Mouse (Mus musculus) limb, embryonic 12.5 days (tissue): Measurements from ENCODE around the gene Hs6st3. TPM values are rescaled to one million over a fixed set of nuclear protein-coding genes. Genes with fewer than 3 reads are reported as not detected.

ENCODE experiments used
- ATAC-seq: fragments of 200-750 bp; cut with Nextera tagmentation; 2 replicates; pipeline ENCODE4 v1.8.0; 2017; ENCODE audit warnings: low read depth, moderate TSS enrichment; ENCODE audit not compliant: insufficient number of reproducible peaks, insufficient read depth, low FRiP score, low TSS enrichment
- H3K27ac ChIP-seq: fragments of 300-500 bp; sonication (generic); 2 replicates; pipeline ENCODE4 v1.5.1; 2016; ENCODE audit warnings: mild to moderate bottlenecking, moderate library complexity
- H3K27me3 ChIP-seq: fragments of 300-500 bp; sonication (generic); 2 replicates; pipeline ENCODE4 v1.6.1; 2016; ENCODE audit warnings: mild to moderate bottlenecking, moderate library complexity
- H3K36me3 ChIP-seq: fragments of 300-500 bp; sonication (generic); 2 replicates; pipeline ENCODE4 v1.6.1; 2016; ENCODE audit warnings: mild to moderate bottlenecking, moderate library complexity
- H3K4me1 ChIP-seq: fragments of 300-500 bp; sonication (generic); replicated peaks from 2 replicates; pipeline ENCODE4 v1.6.1; 2016
- H3K4me2 ChIP-seq: fragments of 300-500 bp; sonication (generic); 2 replicates; pipeline ENCODE4 v1.6.1; 2016; ENCODE audit warnings: mild to moderate bottlenecking, moderate library complexity
- H3K4me3 ChIP-seq: fragments of 300-500 bp; sonication (generic); replicated peaks from 2 replicates; pipeline ENCODE4 v1.5.1; 2016; ENCODE audit warnings: mild to moderate bottlenecking
- H3K9ac ChIP-seq: fragments of 300-500 bp; sonication (generic); replicated peaks from 2 replicates; pipeline ENCODE4 v1.6.1; 2016; ENCODE audit warnings: mild to moderate bottlenecking, moderate library complexity
- H3K9me3 ChIP-seq: fragments of 300-500 bp; sonication (generic); 2 replicates; pipeline ENCODE4 v1.6.1; 2016; ENCODE audit warnings: mild to moderate bottlenecking, moderate library complexity
- WGBS: fragments of 180-500 bp; shearing (Covaris S2); methylation state at CpG from one replicate; pipeline ENCODE4 v1.1.7; 2016; 5-methylcytosine and 5-hydroxymethylcytosine counted together
- polyA plus RNA-seq: library from polyadenylated mRNA; unstranded; fragments of >200 nt; fragmentation: Nextera tagmentation; extraction: Ambion mirVana; gene quantifications from 2 replicates; pipeline ENCODE4 v1.2.1, GENCODE M21; 2016

Hs6st3 gene
- polyA plus RNA-seq, 1 experiment from 2014 or later, result 0.31 TPM

- H3K9ac ChIP-seq, result no peak overlapping the region
- ATAC-seq, result no peak
Measured at GRCm38 (mm10) chr14:119452797-119453196, 314.7 kb downstream of the Hs6st3 start.

GRCm38 (mm10) chr14:119464308-119464707, 326.2 kb downstream of the Hs6st3 start:
- H3K4me3 ChIP-seq, result no peak overlapping the region
- no peak for ATAC-seq
- no peaks in the 10 kb centered on the region for H3K9me3 ChIP-seq
- 84% methylated on average over 5 of the region's 5 CpGs for WGBS
- H3K4me1 ChIP-seq, result no peaks in the 10 kb centered on the region
- no peak overlapping the region for H3K9ac ChIP-seq
- no peaks in the 10 kb centered on the region for H3K27me3 ChIP-seq
- H3K4me2 ChIP-seq, result no peak overlapping the region
- H3K36me3 ChIP-seq, result no peaks in the 10 kb centered on the region
- no peak overlapping the region for H3K27ac ChIP-seq

More at GRCm38 (mm10) chr14:119452797-119453196, 314.7 kb downstream of the Hs6st3 start:
- WGBS, result 51% methylated on average over 3 of the region's 3 CpGs
- Histone ChIP-seq H3K4me3 (no peak overlapping the region), H3K4me1 (no peaks in the 10 kb centered on the region), H3K27me3 (no peaks in the 10 kb centered on the region), H3K9me3 (no peaks in the 10 kb centered on the region), H3K4me2 (no peak overlapping the region), H3K27ac (no peak overlapping the region), H3K36me3 (no peaks in the 10 kb centered on the region)

- H3K27ac ChIP-seq, result no peak overlapping the region
- no peak overlapping the region for H3K4me3 ChIP-seq
- H3K4me2 ChIP-seq, result no peak overlapping the region
- ATAC-seq, result no peak
- H3K9ac ChIP-seq, result no peak overlapping the region
- H3K36me3 ChIP-seq, result no peaks in the 10 kb centered on the region
- WGBS, result 97% methylated on average over 1 of the region's 1 CpGs
- no peaks in the 10 kb centered on the region for H3K9me3 ChIP-seq
- no peaks in the 10 kb centered on the region for H3K4me1 ChIP-seq
- no peaks in the 10 kb centered on the region for H3K27me3 ChIP-seq
Measured at GRCm38 (mm10) chr14:119464883-119465282, 326.7 kb downstream of the Hs6st3 start.

GRCm38 (mm10) chr14:119466899-119467588, 328.9 kb downstream of the Hs6st3 start:
- Histone ChIP-seq H3K36me3 (no peaks in the 10 kb centered on the region), H3K27ac (no peak overlapping the region), H3K27me3 (no peaks in the 10 kb centered on the region), H3K4me1 (no peaks in the 10 kb centered on the region), H3K9me3 (no peaks in the 10 kb centered on the region), H3K4me3 (no peak overlapping the region), H3K9ac (no peak overlapping the region), H3K4me2 (no peak overlapping the region)
- ATAC-seq, result no peak
- 64% methylated on average over 5 of the region's 5 CpGs for WGBS

- Histone ChIP-seq H3K9ac (no peak overlapping the region), H3K4me3 (no peak overlapping the region), H3K27ac (no peak overlapping the region), H3K9me3 (no peaks in the 10 kb centered on the region), H3K4me2 (no peak overlapping the region), H3K27me3 (no peaks in the 10 kb centered on the region), H3K36me3 (no peaks in the 10 kb centered on the region), H3K4me1 (no peaks in the 10 kb centered on the region)
- no peak for ATAC-seq
- 88% methylated on average over 9 of the region's 9 CpGs for WGBS
Measured at GRCm38 (mm10) chr14:119476582-119476981, 338.4 kb downstream of the Hs6st3 start.

GRCm38 (mm10) chr14:119477836-119478235, 339.7 kb downstream of the Hs6st3 start:
- Histone ChIP-seq H3K9me3 (no peaks in the 10 kb centered on the region), H3K36me3 (no peaks in the 10 kb centered on the region), H3K9ac (no peak overlapping the region), H3K27ac (no peak overlapping the region), H3K4me3 (no peak overlapping the region), H3K27me3 (no peaks in the 10 kb centered on the region), H3K4me1 (no peaks in the 10 kb centered on the region), H3K4me2 (no peak overlapping the region)
- ATAC-seq, result no peak
- WGBS, result 60% methylated on average over 4 of the region's 4 CpGs

GRCm38 (mm10) chr14:119488978-119489703, 351.0 kb downstream of the Hs6st3 start:
- H3K27ac ChIP-seq, result no peak overlapping the region
- no peak overlapping the region for H3K4me2 ChIP-seq
- no peak overlapping the region for H3K9ac ChIP-seq
- no peak overlapping the region for H3K4me3 ChIP-seq
- no peaks in the 10 kb centered on the region for H3K4me1 ChIP-seq
- WGBS, result 82% methylated on average over 5 of the region's 5 CpGs
- H3K36me3 ChIP-seq, result no peaks in the 10 kb centered on the region
- ATAC-seq, result no peak
- no peaks in the 10 kb centered on the region for H3K9me3 ChIP-seq
- H3K27me3 ChIP-seq, result no peaks in the 10 kb centered on the region

- H3K9ac ChIP-seq, result no peak overlapping the region
- no peaks in the 10 kb centered on the region for H3K27me3 ChIP-seq
- ATAC-seq, result no peak
- no peaks in the 10 kb centered on the region for H3K9me3 ChIP-seq
- no peak overlapping the region for H3K4me3 ChIP-seq
- H3K36me3 ChIP-seq, result no peaks in the 10 kb centered on the region
- H3K4me2 ChIP-seq, result no peak overlapping the region
- 76% methylated on average over 5 of the region's 5 CpGs for WGBS
- no peak overlapping the region for H3K27ac ChIP-seq
- H3K4me1 ChIP-seq, result no peaks in the 10 kb centered on the region
Measured at GRCm38 (mm10) chr14:119520632-119521031, 382.5 kb downstream of the Hs6st3 start.

- no peaks in the 10 kb centered on the region for H3K36me3 ChIP-seq
- H3K4me1 ChIP-seq, result no peaks in the 10 kb centered on the region
- no peak for ATAC-seq
- H3K27me3 ChIP-seq, result no peaks in the 10 kb centered on the region
- H3K27ac ChIP-seq, result no peak overlapping the region
- H3K9me3 ChIP-seq, result no peaks in the 10 kb centered on the region
- H3K4me2 ChIP-seq, result no peak overlapping the region
- no peak overlapping the region for H3K9ac ChIP-seq
- WGBS, result 96% methylated on average over 1 of the region's 1 CpGs
- H3K4me3 ChIP-seq, result no peak overlapping the region
Measured at GRCm38 (mm10) chr14:119521056-119521455, 382.9 kb downstream of the Hs6st3 start.

GRCm38 (mm10) chr14:119532889-119533546, 394.9 kb downstream of the Hs6st3 start:
- Histone ChIP-seq H3K36me3 (no peaks in the 10 kb centered on the region), H3K27ac (no peak overlapping the region), H3K9me3 (no peaks in the 10 kb centered on the region), H3K4me1 (peaks cover 4% of the 10 kb centered on the region; the same call in 1 of the 2 replicates), H3K9ac (no peak overlapping the region), H3K4me2 (no peak overlapping the region), H3K27me3 (no peaks in the 10 kb centered on the region), H3K4me3 (no peak overlapping the region)
- no peak for ATAC-seq
- 78% methylated on average over 13 of the region's 13 CpGs for WGBS

- 87% methylated on average over 5 of the region's 5 CpGs for WGBS
- Histone ChIP-seq H3K36me3 (no peaks in the 10 kb centered on the region), H3K4me2 (no peak overlapping the region), H3K9me3 (no peaks in the 10 kb centered on the region), H3K9ac (no peak overlapping the region), H3K27me3 (no peaks in the 10 kb centered on the region), H3K4me1 (no peaks in the 10 kb centered on the region), H3K4me3 (no peak overlapping the region), H3K27ac (no peak overlapping the region)
- no peak for ATAC-seq
Measured at GRCm38 (mm10) chr14:119540505-119540904, 402.4 kb downstream of the Hs6st3 start.
